Mouse (Mus musculus): Measurements from ENCODE around the gene A930018P22Rik.

DNA sequence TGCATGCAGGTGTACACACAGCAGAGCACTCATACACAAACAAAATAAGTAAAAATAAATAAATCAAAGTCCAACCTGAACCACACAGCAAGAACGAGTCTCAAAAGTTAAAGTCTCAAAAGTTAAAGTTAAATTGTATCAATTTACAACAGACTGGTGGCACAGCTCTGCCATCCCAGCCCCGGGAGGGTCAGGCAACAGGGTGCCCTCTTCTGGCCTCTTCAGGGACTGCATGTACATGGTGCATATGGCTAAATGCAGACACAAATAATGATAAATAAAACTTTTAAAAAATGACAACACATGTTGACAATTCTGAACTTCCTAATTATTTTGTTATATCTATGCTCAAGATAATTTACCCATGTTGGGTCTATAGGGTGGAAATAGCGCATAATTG is 8.4 kb downstream of the A930018P22Rik start:
- TF ChIP-seq EP300 (IDR thresholded peaks at IDR 0.05; ENCODE audit: low read depth) (no peak), CTCF (IDR thresholded peaks at IDR 0.05; ENCODE audit: low read depth) (peak; percentile 49)

Data from heart, postnatal 0 days (tissue).